Mouse (Mus musculus): Measurements from ENCODE around the gene Ncdn. TPM values are rescaled to one million over a fixed set of nuclear protein-coding genes. Genes with fewer than 3 reads are reported as not detected.
A peak's percentile ranks its signal among the peaks of the same experiment; 100 is the strongest.

The Ncdn gene
- polyA plus RNA-seq, 1 experiment from 2014 or later = 33.4 TPM

DNA sequence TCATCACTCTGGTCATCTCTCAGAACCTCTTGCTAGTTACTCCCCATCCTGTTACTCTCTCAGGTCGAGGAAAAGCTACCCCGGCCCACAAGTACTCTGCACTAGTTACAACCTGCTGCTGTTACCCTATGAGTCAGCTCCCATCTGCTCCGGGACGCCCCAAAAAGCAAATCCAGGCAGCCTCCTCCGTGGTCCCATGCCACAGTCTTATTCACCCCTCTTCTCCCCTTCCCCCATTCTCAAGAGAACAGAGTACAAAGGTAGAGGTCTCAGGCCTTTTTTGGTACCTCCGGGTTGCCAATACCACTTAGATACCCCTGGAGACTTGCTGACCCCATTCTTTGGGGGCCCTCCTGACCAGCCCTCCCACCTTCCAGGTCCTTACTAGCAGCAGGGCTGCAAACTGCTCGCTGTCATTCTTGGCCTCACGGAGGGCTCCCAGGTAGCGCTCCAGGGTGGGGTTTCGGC lies 1.6 kb downstream of the Ncdn start:
- Histone ChIP-seq H3K27me3 (no peaks in the 10 kb centered on the region), H3K36me3 (peaks cover 33% of the 10 kb centered on the region), H3K9ac (no peak overlapping the region), H3K9me3 (replicated peaks) (no peaks in the 10 kb centered on the region), H3K4me2 (replicated peaks) (peak overlapping the region; percentile 98), H3K4me1 (peaks cover 52% of the 10 kb centered on the region), H3K27ac (replicated peaks) (no peak overlapping the region), H3K4me3 (replicated peaks) (peak overlapping the region; percentile 91)
- no peak for ATAC-seq (ENCODE audit: insufficient number of reproducible peaks, low FRiP score, low TSS enrichment, low read depth)
- 42% methylated on average over 10 of the region's 10 CpGs for WGBS

DNA sequence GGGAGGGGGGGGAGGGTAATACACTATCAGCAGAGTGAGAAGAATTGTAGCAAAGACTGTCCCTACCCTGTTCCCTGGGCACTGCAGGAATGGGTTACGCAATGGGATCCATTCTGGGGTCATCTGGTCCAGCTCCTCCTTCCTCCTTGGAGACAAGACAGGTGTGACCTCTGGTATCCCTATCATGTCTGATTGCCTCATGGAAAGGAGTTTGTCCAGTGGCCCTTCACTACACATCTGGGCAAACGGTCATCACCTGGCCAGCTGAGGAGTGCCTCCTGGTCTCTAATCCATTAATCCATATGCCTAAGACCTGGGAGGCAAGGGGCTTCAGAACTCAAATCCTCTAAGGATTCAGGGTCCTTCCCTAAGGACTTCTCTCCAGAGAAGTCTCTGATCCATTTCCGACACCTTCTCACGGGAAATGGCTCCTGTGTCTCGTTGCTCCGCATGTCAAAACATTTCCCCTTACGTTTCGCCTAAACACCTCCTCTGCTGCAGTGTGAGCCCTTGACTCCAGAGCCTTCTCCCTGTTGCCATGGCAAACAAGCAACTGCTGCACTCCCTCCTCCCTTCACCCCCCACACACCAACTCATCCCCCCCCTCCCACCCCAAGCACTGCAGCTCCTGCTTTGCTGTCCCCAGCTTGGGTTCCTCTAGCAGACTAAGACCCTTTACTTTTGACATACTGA lies 2.2 kb downstream of the Ncdn start:
- Histone ChIP-seq H3K36me3 (peaks cover 38% of the 10 kb centered on the region), H3K27ac (replicated peaks) (no peak overlapping the region), H3K27me3 (no peaks in the 10 kb centered on the region), H3K4me1 (peaks cover 52% of the 10 kb centered on the region), H3K9ac (no peak overlapping the region), H3K4me2 (replicated peaks) (peak overlapping the region; percentile 98; the same call in 1 of the 2 replicates), H3K9me3 (replicated peaks) (no peaks in the 10 kb centered on the region), H3K4me3 (replicated peaks) (0 out of 2 replicates have a peak overlapping the region, but pooled peaks have one; percentile 91)
- 59% methylated on average over 8 of the region's 8 CpGs for WGBS
- ATAC-seq (ENCODE audit: insufficient number of reproducible peaks, low FRiP score, low TSS enrichment, low read depth) = no peak

DNA sequence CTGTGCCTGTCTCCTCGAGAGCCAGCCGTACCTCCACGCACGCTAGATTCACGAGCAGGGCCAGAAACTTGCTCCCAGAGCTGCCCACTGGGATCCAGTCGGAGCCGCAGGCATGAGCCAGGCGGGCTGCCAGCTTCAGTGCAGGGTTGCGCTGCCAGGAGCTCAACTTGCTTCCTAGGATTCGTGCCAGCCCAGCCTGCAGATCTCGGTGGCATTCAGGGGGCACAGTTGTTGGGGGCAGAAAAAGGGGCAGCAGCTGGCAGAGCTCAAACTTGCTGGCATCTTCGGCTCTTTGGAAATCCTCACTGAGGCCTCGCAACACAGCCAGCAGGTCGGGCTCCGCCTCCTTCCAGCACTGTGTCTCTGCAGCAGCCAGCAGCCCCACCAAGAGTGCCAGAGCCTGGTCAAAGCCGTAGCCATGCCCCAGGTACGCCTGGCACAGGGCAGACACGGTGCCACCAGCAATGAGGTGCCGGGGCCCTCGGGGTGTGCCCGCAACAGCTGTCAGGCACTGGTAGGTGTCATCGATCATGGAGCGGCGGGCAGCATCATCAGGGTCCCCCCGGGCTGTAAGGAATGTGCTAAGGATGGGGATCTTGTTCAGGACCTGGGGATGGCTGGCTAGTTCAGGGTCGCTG lies 3.1 kb downstream of the Ncdn start:
- Histone ChIP-seq H3K4me2 (replicated peaks) (peak overlapping the region; percentile 29), H3K27ac (replicated peaks) (peak overlapping the region; percentile 60), H3K4me1 (peaks cover 50% of the 10 kb centered on the region), H3K9me3 (replicated peaks) (no peaks in the 10 kb centered on the region), H3K4me3 (replicated peaks) (no peak overlapping the region), H3K27me3 (no peaks in the 10 kb centered on the region), H3K36me3 (peaks cover 42% of the 10 kb centered on the region), H3K9ac (no peak overlapping the region)
- no peak for ATAC-seq (ENCODE audit: insufficient number of reproducible peaks, low FRiP score, low TSS enrichment, low read depth)
- whole genome bisulfite sequencing = 66% methylated on average over 26 of the region's 26 CpGs

DNA sequence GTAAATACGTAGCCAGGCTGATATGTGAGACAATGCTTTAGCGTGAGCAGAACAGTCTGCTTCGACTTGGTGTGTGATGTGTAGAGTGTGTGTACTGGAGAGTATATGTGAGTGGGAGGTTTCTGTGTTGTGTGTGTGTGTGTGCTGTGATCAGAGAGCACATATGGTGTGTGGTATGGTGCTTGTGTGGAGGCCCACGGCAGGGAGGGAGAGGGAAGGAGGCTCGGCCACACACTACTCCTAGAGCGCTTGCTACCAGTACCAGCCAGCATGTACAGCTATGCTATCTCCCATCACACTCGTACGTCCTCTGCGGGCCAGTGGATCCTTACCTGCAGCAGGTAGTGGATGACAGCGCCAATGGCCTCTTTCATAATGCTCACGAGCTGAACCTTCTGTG lies 3.7 kb downstream of the Ncdn start:
- WGBS = 76% methylated on average over 11 of the region's 11 CpGs
- no peak overlapping the region for H3K9ac ChIP-seq
- 0 out of 2 replicates have a peak overlapping the region, but pooled peaks have one; percentile 29 for H3K4me2 ChIP-seq (replicated peaks)
- no peak for ATAC-seq (ENCODE audit: insufficient number of reproducible peaks, low FRiP score, low TSS enrichment, low read depth)
- no peaks in the 10 kb centered on the region for H3K9me3 ChIP-seq (replicated peaks)
- peaks cover 45% of the 10 kb centered on the region for H3K4me1 ChIP-seq
- no peak overlapping the region for H3K4me3 ChIP-seq (replicated peaks)
- H3K27ac ChIP-seq (replicated peaks) = peak overlapping the region; percentile 60
- peaks cover 48% of the 10 kb centered on the region for H3K36me3 ChIP-seq
- H3K27me3 ChIP-seq = no peaks in the 10 kb centered on the region

DNA sequence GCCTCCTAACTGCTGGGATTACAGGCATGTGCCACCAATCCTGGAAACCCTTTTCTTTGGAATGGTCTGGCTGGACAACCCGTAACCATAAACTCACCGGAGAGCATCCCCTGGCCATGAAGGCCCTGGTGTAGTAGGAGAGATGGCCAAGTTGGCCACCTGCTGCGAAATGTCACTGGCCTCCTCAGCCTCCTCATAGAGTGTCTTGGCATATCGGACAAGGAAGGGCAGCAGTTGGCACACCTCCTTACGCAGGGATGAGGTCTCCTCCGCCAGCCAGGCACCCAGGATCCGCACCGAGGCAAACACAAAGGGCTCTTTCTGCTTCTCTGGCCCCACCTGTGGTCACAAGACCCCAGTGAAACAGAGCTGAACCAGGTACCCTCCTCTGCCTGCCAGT lies 4.9 kb downstream of the Ncdn start:
- Histone ChIP-seq H3K36me3 (peaks cover 58% of the 10 kb centered on the region), H3K9ac (no peak overlapping the region), H3K4me3 (replicated peaks) (no peak overlapping the region), H3K4me2 (replicated peaks) (no peak overlapping the region), H3K27me3 (no peaks in the 10 kb centered on the region), H3K4me1 (peaks cover 46% of the 10 kb centered on the region), H3K9me3 (replicated peaks) (no peaks in the 10 kb centered on the region), H3K27ac (replicated peaks) (no peak overlapping the region)
- WGBS = 91% methylated on average over 8 of the region's 8 CpGs
- no peak for ATAC-seq (ENCODE audit: insufficient number of reproducible peaks, low FRiP score, low TSS enrichment, low read depth)

DNA sequence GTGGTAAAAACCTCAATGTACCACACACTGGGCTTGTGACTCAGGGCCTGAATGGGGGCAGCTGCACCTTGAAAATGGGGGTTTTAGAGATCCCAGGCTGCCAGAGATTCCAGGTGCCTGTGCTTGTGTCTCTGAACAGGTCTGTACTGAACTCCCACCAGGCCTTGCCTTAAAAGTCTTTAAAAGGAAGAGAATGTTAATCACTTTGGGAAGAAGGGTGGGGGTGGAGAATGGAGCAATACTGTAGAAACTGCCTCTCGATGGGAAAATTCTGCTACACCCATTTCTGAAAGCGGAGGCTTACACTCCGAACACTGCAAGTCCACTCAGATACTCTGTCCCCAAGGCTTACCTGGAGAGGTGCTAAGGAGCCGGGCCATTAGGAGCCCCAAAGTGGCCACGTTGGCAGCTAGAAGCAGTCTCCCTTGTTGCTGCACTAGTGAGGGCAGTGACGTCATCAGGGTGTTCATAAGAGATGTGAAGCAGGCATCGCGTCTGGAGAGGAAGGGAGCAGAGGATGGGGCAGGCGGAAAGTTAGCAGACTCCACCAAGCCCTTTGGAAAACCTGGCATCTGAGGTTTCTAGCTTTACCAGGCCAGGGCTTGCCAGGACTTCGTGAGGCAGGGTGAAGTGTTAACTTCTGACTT lies 6.9 kb downstream of the Ncdn start:
- no peak for ATAC-seq (ENCODE audit: insufficient number of reproducible peaks, low FRiP score, low TSS enrichment, low read depth)
- no peak overlapping the region for H3K4me2 ChIP-seq (replicated peaks)
- H3K4me3 ChIP-seq (replicated peaks) = no peak overlapping the region
- peaks cover 58% of the 10 kb centered on the region for H3K36me3 ChIP-seq
- no peaks in the 10 kb centered on the region for H3K27me3 ChIP-seq
- H3K27ac ChIP-seq (replicated peaks) = no peak overlapping the region
- WGBS = 81% methylated on average over 10 of the region's 10 CpGs
- H3K4me1 ChIP-seq = peaks cover 38% of the 10 kb centered on the region
- H3K9me3 ChIP-seq (replicated peaks) = no peaks in the 10 kb centered on the region
- H3K9ac ChIP-seq = no peak overlapping the region

DNA sequence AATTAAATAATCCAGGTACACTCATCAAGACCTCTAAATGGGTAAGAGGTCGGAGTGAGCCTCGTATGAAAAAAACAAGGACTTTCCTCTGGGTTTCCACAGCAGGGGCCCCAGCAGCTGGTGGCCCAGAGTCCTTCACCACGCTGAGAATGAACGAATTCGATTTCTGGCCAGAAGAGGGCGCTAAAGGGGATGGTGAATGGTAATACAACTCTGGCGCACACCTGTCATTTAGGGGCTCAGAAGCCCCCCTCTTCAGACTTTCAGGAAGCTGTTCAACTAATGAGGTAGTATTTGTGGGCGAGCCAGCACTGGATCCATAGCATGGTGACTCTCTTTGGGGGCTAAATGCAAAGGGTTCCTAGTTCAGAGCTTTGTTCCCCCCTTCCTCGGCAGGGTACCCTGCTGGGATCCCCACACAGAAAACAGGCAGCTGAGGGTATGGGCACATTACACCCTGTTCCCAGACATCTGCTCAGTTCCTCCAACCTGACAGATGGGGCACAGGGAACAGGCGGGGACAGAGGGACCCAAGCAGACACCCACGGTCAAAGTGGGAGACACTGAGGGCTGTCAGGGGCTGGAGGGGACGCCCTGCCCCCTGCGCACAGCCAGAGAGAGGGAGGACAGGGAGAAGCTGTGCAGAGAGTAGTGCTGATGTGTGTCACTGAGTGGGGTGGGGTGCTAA lies 7.6 kb downstream of the Ncdn start:
- H3K36me3 ChIP-seq = peaks cover 58% of the 10 kb centered on the region
- no peak overlapping the region for H3K4me3 ChIP-seq (replicated peaks)
- no peak for ATAC-seq (ENCODE audit: insufficient number of reproducible peaks, low FRiP score, low TSS enrichment, low read depth)
- no peaks in the 10 kb centered on the region for H3K9me3 ChIP-seq (replicated peaks)
- H3K27ac ChIP-seq (replicated peaks) = no peak overlapping the region
- H3K9ac ChIP-seq = no peak overlapping the region
- no peaks in the 10 kb centered on the region for H3K27me3 ChIP-seq
- H3K4me1 ChIP-seq = peaks cover 34% of the 10 kb centered on the region
- WGBS = 40% methylated on average over 13 of the region's 13 CpGs
- H3K4me2 ChIP-seq (replicated peaks) = no peak overlapping the region

DNA sequence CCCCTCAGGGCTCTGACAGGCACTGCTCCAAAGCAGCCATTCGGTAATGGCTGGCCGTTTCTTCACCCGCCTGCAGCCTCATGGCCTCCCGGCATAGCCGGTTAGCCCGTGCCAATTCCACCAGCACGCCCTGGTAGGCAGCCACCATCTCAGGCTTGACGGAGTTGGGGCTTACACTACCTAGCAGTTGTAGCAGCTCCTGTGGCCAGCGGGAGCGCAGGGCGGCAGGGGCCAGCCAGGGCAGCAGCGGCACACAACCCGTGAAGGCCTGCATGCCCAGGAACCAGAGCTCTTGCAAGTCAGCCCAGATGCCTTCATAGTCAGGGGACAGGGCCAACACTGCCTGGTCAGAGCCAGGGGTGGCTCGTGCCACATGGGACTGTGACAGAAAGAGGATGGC lies 8.4 kb downstream of the Ncdn start:
- H3K4me1 ChIP-seq = peaks cover 29% of the 10 kb centered on the region
- peaks cover 52% of the 10 kb centered on the region for H3K36me3 ChIP-seq
- H3K27me3 ChIP-seq = no peaks in the 10 kb centered on the region
- WGBS = 92% methylated on average over 14 of the region's 14 CpGs
- H3K27ac ChIP-seq (replicated peaks) = no peak overlapping the region
- H3K4me2 ChIP-seq (replicated peaks) = no peak overlapping the region
- H3K4me3 ChIP-seq (replicated peaks) = no peak overlapping the region
- no peak overlapping the region for H3K9ac ChIP-seq
- no peaks in the 10 kb centered on the region for H3K9me3 ChIP-seq (replicated peaks)
- ATAC-seq (ENCODE audit: insufficient number of reproducible peaks, low FRiP score, low TSS enrichment, low read depth) = no peak

DNA sequence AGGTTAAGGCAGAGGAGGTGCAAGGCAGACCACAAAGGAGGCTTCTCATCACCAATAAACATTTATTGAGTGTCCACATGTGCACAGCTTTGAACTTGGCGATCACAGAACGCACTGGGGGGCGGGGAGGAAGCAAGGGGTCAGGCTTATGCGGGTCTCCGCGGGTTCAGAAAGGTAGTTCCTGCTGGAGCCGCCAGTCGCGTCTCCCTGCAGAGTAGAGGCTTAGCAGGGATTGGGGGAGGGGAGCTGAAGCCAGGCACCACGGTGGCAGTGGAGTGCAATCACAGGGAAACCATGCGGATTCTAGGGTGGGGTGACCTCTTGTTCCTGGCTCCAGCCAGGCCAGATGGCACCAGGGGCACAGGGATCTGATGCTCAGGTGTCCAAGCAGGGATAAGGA lies 9.5 kb downstream of the Ncdn start:
- ATAC-seq (ENCODE audit: insufficient number of reproducible peaks, low FRiP score, low TSS enrichment, low read depth) = no peak
- peaks cover 42% of the 10 kb centered on the region for H3K36me3 ChIP-seq
- no peak overlapping the region for H3K4me3 ChIP-seq (replicated peaks)
- WGBS = 13% methylated on average over 11 of the region's 11 CpGs
- H3K4me1 ChIP-seq = peaks cover 20% of the 10 kb centered on the region; the same call in 1 of the 2 replicates
- H3K9ac ChIP-seq = no peak overlapping the region
- no peak overlapping the region for H3K4me2 ChIP-seq (replicated peaks)
- no peak overlapping the region for H3K27ac ChIP-seq (replicated peaks)
- H3K9me3 ChIP-seq (replicated peaks) = no peaks in the 10 kb centered on the region
- H3K27me3 ChIP-seq = peaks cover 8% of the 10 kb centered on the region

DNA sequence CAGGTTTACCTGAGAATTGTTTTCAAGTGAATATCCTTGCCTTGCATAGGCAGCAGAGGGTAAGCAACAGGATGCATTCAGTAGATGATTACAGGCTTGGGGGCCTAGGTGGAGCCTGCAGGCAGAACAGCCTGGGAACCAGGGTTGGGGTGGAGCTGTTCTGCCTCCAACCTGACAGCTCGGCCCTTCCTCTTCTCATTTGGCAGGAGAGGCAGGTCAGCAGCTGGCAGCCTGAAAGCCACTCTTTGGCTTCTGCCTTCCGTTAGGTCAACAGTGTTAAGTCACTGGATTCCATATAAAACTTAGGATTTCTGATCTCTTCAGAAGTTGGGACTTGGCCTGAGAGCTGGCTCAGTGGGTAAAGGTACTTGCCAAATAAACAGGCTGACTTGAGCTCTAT lies 10.3 kb downstream of the Ncdn start:
- Histone ChIP-seq H3K4me3 (replicated peaks) (no peak overlapping the region), H3K27me3 (peaks cover 16% of the 10 kb centered on the region), H3K9me3 (replicated peaks) (no peaks in the 10 kb centered on the region), H3K4me2 (replicated peaks) (no peak overlapping the region), H3K27ac (replicated peaks) (no peak overlapping the region), H3K4me1 (peaks cover 16% of the 10 kb centered on the region; the same call in 1 of the 2 replicates), H3K9ac (no peak overlapping the region), H3K36me3 (peaks cover 34% of the 10 kb centered on the region)
- 56% methylated on average over 2 of the region's 2 CpGs for WGBS
- ATAC-seq (ENCODE audit: insufficient number of reproducible peaks, low FRiP score, low TSS enrichment, low read depth) = no peak

DNA sequence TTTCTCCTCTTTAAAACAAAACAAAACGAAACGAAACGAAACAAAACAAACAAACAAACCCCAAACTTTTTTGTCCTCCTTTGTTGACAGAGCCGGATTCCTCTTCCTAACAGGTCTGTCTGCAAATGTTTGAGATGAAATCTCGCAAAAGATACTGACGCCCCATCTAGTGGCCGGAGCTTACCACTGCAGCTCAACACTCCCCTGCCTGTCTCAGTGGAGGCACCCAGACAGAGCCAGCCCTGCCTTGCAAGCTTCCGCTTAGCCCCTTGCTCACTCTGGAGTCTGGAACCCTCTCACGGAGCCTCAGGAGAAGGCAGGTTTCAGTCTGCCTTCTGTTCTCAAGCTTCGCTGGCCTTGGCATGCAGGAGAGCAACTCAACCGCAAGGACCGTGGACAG lies 11.8 kb downstream of the Ncdn start:
- H3K4me1 ChIP-seq = peaks cover 17% of the 10 kb centered on the region
- H3K9ac ChIP-seq = no peak overlapping the region
- WGBS = 3% methylated on average over 12 of the region's 12 CpGs
- no peaks in the 10 kb centered on the region for H3K9me3 ChIP-seq (replicated peaks)
- no peak overlapping the region for H3K27ac ChIP-seq (replicated peaks)
- peak overlapping the region; percentile 33 for H3K4me2 ChIP-seq (replicated peaks)
- H3K4me3 ChIP-seq (replicated peaks) = no peak overlapping the region
- peaks cover 24% of the 10 kb centered on the region for H3K36me3 ChIP-seq
- H3K27me3 ChIP-seq = peaks cover 31% of the 10 kb centered on the region
- ATAC-seq (ENCODE audit: insufficient number of reproducible peaks, low FRiP score, low TSS enrichment, low read depth) = 0 out of 2 replicates have a peak, but pooled peaks have one; percentile 41
